Mouse (Mus musculus) hindbrain, embryonic 12.5 days (tissue): Measurements from ENCODE around the gene Clec3b. TPM values are rescaled to one million over a fixed set of nuclear protein-coding genes. Genes with fewer than 3 reads are reported as not detected.

Experiments used
- ATAC-seq: fragments of 200-750 bp; cut with Nextera tagmentation; 2 replicates; pipeline ENCODE4 v1.8.0; 2017; ENCODE audit warnings: moderate TSS enrichment; ENCODE audit not compliant: low FRiP score
- H3K27ac ChIP-seq: fragments of 300-500 bp; sonication (generic); 2 replicates; pipeline ENCODE4 v1.5.1; 2016; ENCODE audit warnings: mild to moderate bottlenecking
- H3K27me3 ChIP-seq: fragments of 300-500 bp; sonication (generic); 2 replicates; pipeline ENCODE4 v1.6.1; 2016; ENCODE audit warnings: mild to moderate bottlenecking
- H3K36me3 ChIP-seq: fragments of 300-500 bp; sonication (generic); 2 replicates; pipeline ENCODE4 v1.6.1; 2016; ENCODE audit warnings: mild to moderate bottlenecking
- H3K4me1 ChIP-seq: fragments of 300-500 bp; sonication (generic); 2 replicates; pipeline ENCODE4 v1.6.1; 2016
- H3K4me2 ChIP-seq: fragments of 300-500 bp; sonication (generic); replicated peaks from 2 replicates; pipeline ENCODE4 v1.6.1; 2016; ENCODE audit warnings: mild to moderate bottlenecking
- H3K4me3 ChIP-seq: fragments of 300-500 bp; sonication (generic); 2 replicates; pipeline ENCODE4 v1.5.1; 2016; ENCODE audit warnings: mild to moderate bottlenecking
- H3K9ac ChIP-seq: fragments of 300-500 bp; sonication (generic); 2 replicates; pipeline ENCODE4 v1.6.1; 2016; ENCODE audit warnings: mild to moderate bottlenecking, moderate library complexity
- H3K9me3 ChIP-seq: fragments of 300-500 bp; sonication (generic); replicated peaks from 2 replicates; pipeline ENCODE4 v1.6.1; 2016; ENCODE audit warnings: mild to moderate bottlenecking
- WGBS: fragments of 180-500 bp; shearing (Covaris S2); methylation state at CpG from one replicate; pipeline ENCODE4 v1.1.7; 2016; 5-methylcytosine and 5-hydroxymethylcytosine counted together
- polyA plus RNA-seq: library from polyadenylated mRNA; unstranded; fragments of >200 nt; fragmentation: Nextera tagmentation; extraction: Ambion mirVana; gene quantifications from 2 replicates; pipeline ENCODE4 v1.2.1, GENCODE M21; 2016

The Clec3b gene
- polyA plus RNA-seq, 1 experiment from 2014 or later: 0.22 TPM

DNA sequence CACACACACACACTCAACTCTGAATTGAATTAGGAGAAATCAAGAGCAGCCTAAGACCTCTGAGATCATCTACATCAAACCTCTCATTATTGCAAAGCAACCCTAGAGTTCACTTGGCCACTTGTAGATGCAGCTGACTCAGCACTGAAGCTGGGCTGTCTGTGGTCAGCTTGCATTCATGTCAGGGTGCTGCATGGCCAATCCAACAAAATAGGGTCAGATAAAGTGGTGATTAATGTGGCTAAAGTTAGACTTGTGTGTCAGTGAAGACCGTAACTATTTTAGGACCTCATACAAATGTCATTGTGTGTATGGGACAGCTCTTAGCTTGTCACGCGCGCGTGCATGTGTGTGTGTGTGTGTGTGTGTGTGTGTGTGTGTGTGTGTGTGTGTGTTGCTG, 36.8 kb downstream of the Clec3b start:
- Histone ChIP-seq H3K27ac (no peak overlapping the region), H3K27me3 (no peaks in the 10 kb centered on the region), H3K9me3 (no peaks in the 10 kb centered on the region), H3K9ac (no peak overlapping the region), H3K4me3 (no peak overlapping the region), H3K4me1 (no peaks in the 10 kb centered on the region), H3K4me2 (no peak overlapping the region), H3K36me3 (no peaks in the 10 kb centered on the region)
- no peak for ATAC-seq
- WGBS: 96% methylated on average over 5 of the region's 5 CpGs

DNA sequence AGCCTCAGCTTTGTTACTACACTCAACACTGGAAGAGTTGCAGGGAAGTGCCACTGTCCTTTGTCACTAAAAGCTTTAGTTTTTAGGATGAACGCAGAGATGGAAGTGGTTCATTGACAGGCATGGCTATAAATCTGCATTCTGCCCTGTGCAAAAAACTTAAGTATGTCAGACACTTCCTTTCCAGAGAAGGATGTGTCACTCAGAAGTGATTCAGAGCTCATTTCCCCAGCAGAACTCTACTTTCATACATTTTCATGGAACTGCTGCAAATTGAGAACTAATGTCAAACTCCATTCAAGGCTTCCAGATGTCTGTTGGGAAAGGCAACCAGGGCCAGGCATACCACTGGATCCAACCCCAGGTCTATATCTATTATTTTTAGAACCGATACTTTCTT, 37.5 kb downstream of the Clec3b start:
- Histone ChIP-seq H3K27me3 (no peaks in the 10 kb centered on the region), H3K4me2 (no peak overlapping the region), H3K4me3 (no peak overlapping the region), H3K9ac (no peak overlapping the region), H3K4me1 (no peaks in the 10 kb centered on the region), H3K36me3 (no peaks in the 10 kb centered on the region), H3K9me3 (no peaks in the 10 kb centered on the region), H3K27ac (no peak overlapping the region)
- WGBS: 91% methylated on average over 2 of the region's 2 CpGs
- no peak for ATAC-seq

DNA sequence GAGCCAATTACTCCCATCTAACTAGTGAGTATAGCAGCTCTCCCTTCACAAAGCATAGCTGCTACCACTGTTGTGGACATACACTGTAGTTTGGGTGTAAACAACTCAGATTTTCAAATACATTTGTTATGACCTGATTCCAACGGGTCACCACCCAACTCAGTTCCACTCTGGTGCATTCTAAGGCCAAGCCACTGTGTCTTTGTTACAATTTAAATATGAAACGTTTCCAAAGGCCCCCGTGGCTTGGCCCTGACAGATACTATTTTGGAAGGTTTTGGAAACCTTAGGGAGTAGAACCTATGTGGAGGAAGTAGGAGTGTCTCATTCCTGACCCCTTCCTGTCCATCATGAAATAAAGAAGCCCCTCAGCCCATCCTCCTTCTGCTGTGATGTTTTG, 49.4 kb downstream of the Clec3b start:
- H3K9me3 ChIP-seq: no peaks in the 10 kb centered on the region
- no peak overlapping the region for H3K4me2 ChIP-seq
- no peaks in the 10 kb centered on the region for H3K27me3 ChIP-seq
- H3K4me1 ChIP-seq: no peaks in the 10 kb centered on the region
- no peak overlapping the region for H3K9ac ChIP-seq
- WGBS: 65% methylated on average over 3 of the region's 3 CpGs
- H3K4me3 ChIP-seq: no peak overlapping the region
- no peaks in the 10 kb centered on the region for H3K36me3 ChIP-seq
- no peak for ATAC-seq
- H3K27ac ChIP-seq: no peak overlapping the region

GRCm38 (mm10) chr9:123206526-123206925, 55.8 kb downstream of the Clec3b start:
- no peak overlapping the region for H3K4me2 ChIP-seq
- H3K9me3 ChIP-seq: no peaks in the 10 kb centered on the region
- 42% methylated on average over 2 of the region's 2 CpGs for WGBS
- no peaks in the 10 kb centered on the region for H3K36me3 ChIP-seq
- H3K4me3 ChIP-seq: no peak overlapping the region
- no peak overlapping the region for H3K27ac ChIP-seq
- no peak overlapping the region for H3K9ac ChIP-seq
- no peak for ATAC-seq
- H3K27me3 ChIP-seq: no peaks in the 10 kb centered on the region
- H3K4me1 ChIP-seq: no peaks in the 10 kb centered on the region

DNA sequence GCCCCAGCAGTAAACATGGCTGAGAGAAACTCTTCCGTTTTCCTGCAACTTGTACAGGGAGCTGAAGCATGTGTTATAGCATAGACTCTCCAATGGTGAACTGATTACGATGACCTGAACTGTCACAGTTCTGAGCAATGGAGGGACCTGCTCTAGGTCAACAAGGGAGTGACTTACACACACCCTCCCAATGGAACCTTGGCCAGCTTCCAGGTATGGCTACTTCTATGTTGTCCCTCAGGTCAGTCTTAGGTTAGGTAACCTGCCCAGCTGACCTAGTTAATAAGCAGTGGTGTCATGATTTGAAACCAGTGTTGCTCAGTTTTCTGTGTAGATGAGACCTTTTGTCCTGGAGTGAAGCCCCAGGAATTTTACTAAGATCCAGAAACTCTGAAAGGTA, 56.2 kb downstream of the Clec3b start:
- Histone ChIP-seq H3K4me1 (no peaks in the 10 kb centered on the region), H3K27me3 (no peaks in the 10 kb centered on the region), H3K4me2 (no peak overlapping the region), H3K4me3 (no peak overlapping the region), H3K36me3 (no peaks in the 10 kb centered on the region), H3K9me3 (no peaks in the 10 kb centered on the region), H3K27ac (no peak overlapping the region), H3K9ac (no peak overlapping the region)
- 97% methylated on average over 2 of the region's 2 CpGs for WGBS
- ATAC-seq: no peak

Other genes with a start within 250 kb of the Clec3b start
- 31.1 and 32.0 TPM in 2 replicates for gene Zfp105, start 227.9 kb upstream of the Clec3b start, polyA plus RNA-seq
- 30.0 and 31.0 TPM in 2 replicates for gene 1110059G10Rik, start 199.9 kb upstream of the Clec3b start, polyA plus RNA-seq
- gene Kif15, start 199.9 kb upstream of the Clec3b start, polyA plus RNA-seq: 46.4 and 50.1 TPM in 2 replicates
- gene Tmem42, start 129.6 kb upstream of the Clec3b start, polyA plus RNA-seq: 17.7 and 19.6 TPM in 2 replicates
- gene Tgm4, start 116.2 kb upstream of the Clec3b start, polyA plus RNA-seq: 0.36 and 0.63 TPM in 2 replicates
- 81.0 and 82.8 TPM in 2 replicates for gene Zdhhc3, start 37.7 kb upstream of the Clec3b start, polyA plus RNA-seq
- gene Exosc7, start 37.7 kb upstream of the Clec3b start, polyA plus RNA-seq: 80.1 and 84.2 TPM in 2 replicates
- gene Cdcp1, start 65.1 kb downstream of the Clec3b start, polyA plus RNA-seq: 1.2 and 1.4 TPM in 2 replicates
- gene Tmem158, start 109.8 kb downstream of the Clec3b start, polyA plus RNA-seq: 17.6 and 18.5 TPM in 2 replicates
- gene Lars2, start 216.0 kb downstream of the Clec3b start, polyA plus RNA-seq: 898 and 1,119 TPM in 2 replicates